Comparison of ENCODE assay signal across 12 mouse cellular contexts in the genomic region with DNA sequence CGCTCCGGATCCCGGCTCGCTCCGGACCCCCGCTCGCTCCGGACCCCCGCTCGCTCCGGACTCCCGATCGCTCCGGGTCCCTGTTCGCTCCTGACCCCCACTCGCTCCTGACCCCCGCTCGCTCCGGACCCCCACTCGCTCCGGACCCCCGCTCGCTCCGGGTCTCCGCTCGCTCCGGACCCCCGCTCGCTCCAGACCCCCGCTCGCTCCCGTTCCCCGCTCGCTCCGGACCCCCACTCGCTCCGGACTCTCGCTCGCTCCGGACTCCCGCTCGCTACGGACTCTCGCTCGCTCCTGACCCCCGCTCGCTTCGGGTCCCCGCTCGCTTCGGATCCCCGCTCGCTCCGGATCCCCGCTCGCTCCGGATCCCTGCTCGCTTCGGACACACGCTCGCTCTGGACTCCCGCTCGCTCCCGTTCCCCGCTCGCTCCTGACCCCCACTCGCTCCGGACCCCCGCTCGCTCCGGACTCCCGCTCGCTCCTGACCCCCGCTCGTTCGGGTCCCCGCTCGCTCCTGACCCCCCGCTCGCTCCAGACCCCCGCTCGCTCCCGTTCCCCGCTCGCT. TPM values are rescaled to one million over a fixed set of nuclear protein-coding genes. Genes with fewer than 3 reads are reported as not detected.
DNase-seq lines count a peak whose midpoint lies in the region; ATAC-seq and TF ChIP-seq lines count a peak whose summit lies in the region.
"Not testable (repeated sequence)": the region's sequence is repeated elsewhere in the genome, so short reads cannot be mapped to it uniquely, and the experiment has no call there.
"Had no signal": no experiment of that assay in that cellular context is flagged by ENCODE, and none has a peak within 500 bp of the region (broad histone marks: within the 10 kb centered on the region; RNA-seq: fewer than 3 reads in every experiment).

No protein-coding gene starts in this region.

- DNase-seq in adrenal gland, postnatal 10 days: peak; percentile 40
- not testable (repeated sequence) for DNase-seq in embryonic facial prominence, embryonic 14.5 days (ENCODE audit: low spot score); hindbrain, embryonic 14.5 days (ENCODE audit: low spot score)
- peak in 1 of 2 experiments; percentile 47 for DNase-seq in heart, adult 2 months
- peak; percentile 71 for DNase-seq in kidney, postnatal 10 days
- DNase-seq in retina, embryonic 14.5 days (ENCODE audit: low spot score): peak; percentile 50

- TF ChIP-seq POLR2A in heart, adult 2 months (IDR thresholded peaks at IDR 0.05; ENCODE audit: insufficient read depth, low read depth, low read length): not testable (repeated sequence)

- not testable (repeated sequence) for H3K79me2 ChIP-seq in heart, adult 2 months (replicated peaks; ENCODE audit: control insufficient read depth, insufficient read depth, low read length)

- peak overlapping the region; percentile 49 for H3K4me3 ChIP-seq in embryonic facial prominence, embryonic 14.5 days (ENCODE audit: low read depth, low read length)
- peak overlapping the region; percentile 22; the same call in 1 of the 2 replicates for H3K4me3 ChIP-seq in heart, adult 2 months
- peak overlapping the region; percentile 46 for H3K4me3 ChIP-seq in hindbrain, embryonic 14.5 days (replicated peaks; ENCODE audit: low read length)
- H3K4me3 ChIP-seq in liver, embryonic 12.5 days: peak overlapping the region; percentile 48
- peak overlapping the region; percentile 53 for H3K4me3 ChIP-seq in midbrain, embryonic 12.5 days

- TF ChIP-seq CTCF in heart, adult 2 months (IDR thresholded peaks at IDR 0.05): not testable (repeated sequence)

- H3K9ac ChIP-seq in embryonic facial prominence, embryonic 14.5 days (ENCODE audit: low read depth, low read length): peak overlapping the region; percentile 37; the same call in 1 of the 2 replicates
- H3K9ac ChIP-seq in heart, adult 2 months (ENCODE audit: low read depth, low read length): peak overlapping the region; percentile 52
- peak overlapping the region; percentile 24; the same call in 1 of the 2 replicates for H3K9ac ChIP-seq in hindbrain, embryonic 14.5 days
- not testable (repeated sequence) for H3K9ac ChIP-seq in liver, embryonic 12.5 days; midbrain, embryonic 12.5 days (replicated peaks)

- peak overlapping the region; percentile 92 for H3K4me2 ChIP-seq in embryonic facial prominence, embryonic 14.5 days (ENCODE audit: low read depth, low read length)
- peak overlapping the region; percentile 99 for H3K4me2 ChIP-seq in hindbrain, embryonic 14.5 days (replicated peaks)
- peak overlapping the region; percentile 68 for H3K4me2 ChIP-seq in liver, embryonic 12.5 days
- peak overlapping the region; percentile 96 for H3K4me2 ChIP-seq in midbrain, embryonic 12.5 days (replicated peaks)

- intact Hi-C loops in heart, adult 2 months (cut with DNase I): not testable (repeated sequence)

- TF ChIP-seq EP300 in heart, adult 2 months (IDR thresholded peaks at IDR 0.05; ENCODE audit: insufficient read depth, low read depth, low read length): not testable (repeated sequence)

- peaks cover 51% of the 10 kb centered on the region for H3K27me3 ChIP-seq in embryonic facial prominence, embryonic 14.5 days (replicated peaks; ENCODE audit: control insufficient read depth, insufficient read depth, low read length)
- not testable (repeated sequence) for H3K27me3 ChIP-seq in heart, adult 2 months (ENCODE audit: control insufficient read depth, insufficient read depth, low read length)
- H3K27me3 ChIP-seq in hindbrain, embryonic 14.5 days (ENCODE audit: control insufficient read depth, insufficient read depth, low read length): peaks cover 52% of the 10 kb centered on the region
- H3K27me3 ChIP-seq in liver, embryonic 12.5 days (replicated peaks): peaks cover 95% of the 10 kb centered on the region
- H3K27me3 ChIP-seq in midbrain, embryonic 12.5 days: peaks cover 78% of the 10 kb centered on the region

- H3K9me3 ChIP-seq in embryonic facial prominence, embryonic 14.5 days (ENCODE audit: control insufficient read depth, low read length); hindbrain, embryonic 14.5 days (ENCODE audit: control insufficient read depth, low read length); liver, embryonic 12.5 days (replicated peaks); midbrain, embryonic 12.5 days: not testable (repeated sequence)

- not testable (repeated sequence) for H3K27ac ChIP-seq in embryonic facial prominence, embryonic 14.5 days (replicated peaks; ENCODE audit: low read depth, low read length); heart, adult 2 months; hindbrain, embryonic 14.5 days; liver, embryonic 12.5 days; midbrain, embryonic 12.5 days (replicated peaks)

- ATAC-seq in embryonic facial prominence, embryonic 14.5 days (ENCODE audit: low read depth); hindbrain, embryonic 14.5 days (ENCODE audit: low FRiP score); liver, embryonic 12.5 days; midbrain, embryonic 12.5 days (ENCODE audit: low FRiP score, low read depth): not testable (repeated sequence)

- not testable (repeated sequence) for H3K4me1 ChIP-seq in embryonic facial prominence, embryonic 14.5 days (ENCODE audit: control insufficient read depth, insufficient read depth, low read length); heart, adult 2 months (ENCODE audit: control insufficient read depth, insufficient read depth, low read length); hindbrain, embryonic 14.5 days (replicated peaks; ENCODE audit: control insufficient read depth, insufficient read depth, low read length); liver, embryonic 12.5 days; midbrain, embryonic 12.5 days

- not testable (repeated sequence) for H3K36me3 ChIP-seq in embryonic facial prominence, embryonic 14.5 days (ENCODE audit: control insufficient read depth, insufficient read depth, low read length); heart, adult 2 months (ENCODE audit: control insufficient read depth, insufficient read depth, low read length); hindbrain, embryonic 14.5 days (replicated peaks; ENCODE audit: control insufficient read depth, insufficient read depth); liver, embryonic 12.5 days; midbrain, embryonic 12.5 days

- 1% methylated on average over 53 of the region's 85 CpGs for WGBS in embryonic facial prominence, embryonic 14.5 days
- WGBS in heart, adult 2 months: 22% methylated on average over 85 of the region's 85 CpGs
- 2% methylated on average over 81 of the region's 85 CpGs for WGBS in hindbrain, embryonic 14.5 days
- 2% methylated on average over 83 of the region's 85 CpGs for WGBS in liver, embryonic 12.5 days (ENCODE audit: insufficient replicate concordance)
- 1% methylated on average over 80 of the region's 85 CpGs for WGBS in midbrain, embryonic 12.5 days

RNA-seq across cellular contexts. Expression of gene Unc45b, which starts 20.1 kb away (rescaled TPM):
- 10 to 100 TPM; 18.7 to 30.4 TPM for total RNA-seq in adrenal gland, postnatal 10 days (2021)
- 37.1 and 44.5 TPM in 2 replicates for polyA plus RNA-seq in embryonic facial prominence, embryonic 14.5 days (2014; fragmentation: Nextera tagmentation; extraction: Ambion mirVana)
- total RNA-seq in heart, adult 2 months (2021): 100 to 1,000 TPM; 167 to 190 TPM
- 107 and 159 TPM in 2 replicates for polyA plus RNA-seq in heart, adult 2 months (2012; rRNA removed)
- polyA plus RNA-seq in hindbrain, embryonic 14.5 days (2014; fragmentation: Nextera tagmentation; extraction: Ambion mirVana): 1.1 and 2.0 TPM in 2 replicates
- 1.1 and 1.4 TPM in 2 replicates for polyA plus RNA-seq in liver, embryonic 12.5 days (2016; fragmentation: Nextera tagmentation; extraction: Ambion mirVana)
- polyA plus RNA-seq in midbrain, embryonic 12.5 days (2016; fragmentation: Nextera tagmentation; extraction: Ambion mirVana): 0.89 and 0.93 TPM in 2 replicates
- polyA plus RNA-seq: macrophage had no signal

RNA-seq across cellular contexts. Expression of gene Slfn5, which starts 20.7 kb away (rescaled TPM):
- 10 to 100 TPM; 46.0 to 46.6 TPM for total RNA-seq in adrenal gland, postnatal 10 days (2021)
- polyA plus RNA-seq in embryonic facial prominence, embryonic 14.5 days (2014; fragmentation: Nextera tagmentation; extraction: Ambion mirVana): 2.4 and 3.9 TPM in 2 replicates
- total RNA-seq in heart, adult 2 months (2021): 10 to 100 TPM; 54.1 to 59.2 TPM
- polyA plus RNA-seq in heart, adult 2 months (2012; rRNA removed): 17.9 and 41.8 TPM in 2 replicates
- 1.4 and 1.6 TPM in 2 replicates for polyA plus RNA-seq in hindbrain, embryonic 14.5 days (2014; fragmentation: Nextera tagmentation; extraction: Ambion mirVana)
- 0.83 and 0.92 TPM in 2 replicates for polyA plus RNA-seq in liver, embryonic 12.5 days (2016; fragmentation: Nextera tagmentation; extraction: Ambion mirVana)
- polyA plus RNA-seq in midbrain, embryonic 12.5 days (2016; fragmentation: Nextera tagmentation; extraction: Ambion mirVana): 0.80 and 0.83 TPM in 2 replicates

RNA-seq across cellular contexts. Expression of gene Nle1, which starts 22.3 kb away (rescaled TPM):
- 10 to 100 TPM; 18.6 to 22.0 TPM for total RNA-seq in adrenal gland, postnatal 10 days (2021)
- polyA plus RNA-seq in embryonic facial prominence, embryonic 14.5 days (2014; fragmentation: Nextera tagmentation; extraction: Ambion mirVana): 24.3 and 30.7 TPM in 2 replicates
- 10 to 100 TPM in 1 of 2 experiments, 1 to 10 TPM in 1; 8.4 to 11.4 TPM for total RNA-seq in heart, adult 2 months (2021)
- 17.7 and 24.0 TPM in 2 replicates for polyA plus RNA-seq in heart, adult 2 months (2012; rRNA removed)
- polyA plus RNA-seq in hindbrain, embryonic 14.5 days (2014; fragmentation: Nextera tagmentation; extraction: Ambion mirVana): 20.7 and 28.0 TPM in 2 replicates
- 30.6 and 30.7 TPM in 2 replicates for polyA plus RNA-seq in liver, embryonic 12.5 days (2016; fragmentation: Nextera tagmentation; extraction: Ambion mirVana)
- polyA plus RNA-seq in midbrain, embryonic 12.5 days (2016; fragmentation: Nextera tagmentation; extraction: Ambion mirVana): 33.8 and 33.9 TPM in 2 replicates

RNA-seq across cellular contexts. Expression of gene Fndc8, which starts 38.5 kb away (rescaled TPM):
- under 1 TPM in 1 of 2 experiments, not detected in 1; 0.30 TPM for total RNA-seq in adrenal gland, postnatal 10 days (2021)
- polyA plus RNA-seq in embryonic facial prominence, embryonic 14.5 days (2014; fragmentation: Nextera tagmentation; extraction: Ambion mirVana): 0.30 and 0.47 TPM in 2 replicates
- total RNA-seq in heart, adult 2 months (2021): not detected
- 0.06 TPM in 1 of 2 replicates, not detected in the other for polyA plus RNA-seq in heart, adult 2 months (2012; rRNA removed)
- 0.37 and 0.77 TPM in 2 replicates for polyA plus RNA-seq in hindbrain, embryonic 14.5 days (2014; fragmentation: Nextera tagmentation; extraction: Ambion mirVana)
- 0.08 and 0.19 TPM in 2 replicates for polyA plus RNA-seq in liver, embryonic 12.5 days (2016; fragmentation: Nextera tagmentation; extraction: Ambion mirVana)
- polyA plus RNA-seq in midbrain, embryonic 12.5 days (2016; fragmentation: Nextera tagmentation; extraction: Ambion mirVana): 0.27 and 0.64 TPM in 2 replicates
- total RNA-seq: adrenal gland, postnatal 36 days; gastrocnemius, adult 18-20 months; heart, postnatal 25 days had no signal
- polyA plus RNA-seq: macrophage had no signal

RNA-seq across cellular contexts. Expression of gene Rad51d, which starts 40.1 kb away (rescaled TPM):
- 10 to 100 TPM; 14.8 to 19.3 TPM for total RNA-seq in adrenal gland, postnatal 10 days (2021)
- 14.5 and 15.0 TPM in 2 replicates for polyA plus RNA-seq in embryonic facial prominence, embryonic 14.5 days (2014; fragmentation: Nextera tagmentation; extraction: Ambion mirVana)
- total RNA-seq in heart, adult 2 months (2021): 1 to 10 TPM; 8.5 to 9.5 TPM
- 8.6 and 10.1 TPM in 2 replicates for polyA plus RNA-seq in heart, adult 2 months (2012; rRNA removed)
- polyA plus RNA-seq in hindbrain, embryonic 14.5 days (2014; fragmentation: Nextera tagmentation; extraction: Ambion mirVana): 14.0 and 14.3 TPM in 2 replicates
- 8.6 and 10.0 TPM in 2 replicates for polyA plus RNA-seq in liver, embryonic 12.5 days (2016; fragmentation: Nextera tagmentation; extraction: Ambion mirVana)
- 12.8 and 14.1 TPM in 2 replicates for polyA plus RNA-seq in midbrain, embryonic 12.5 days (2016; fragmentation: Nextera tagmentation; extraction: Ambion mirVana)

Comparison
In these comparisons a context has a peak if more than half of its experiments do, and no peak if none do; other contexts are left out.
1. RNA of gene Unc45b, which starts 20.1 kb away (polyA plus RNA-seq): 107 to 159 TPM in heart, adult 2 months and 37.1 to 44.5 TPM in embryonic facial prominence, embryonic 14.5 days; 1.1 to 2.0 TPM in hindbrain, embryonic 14.5 days, 1.1 to 1.4 TPM in liver, embryonic 12.5 days and 0.89 to 0.93 TPM in midbrain, embryonic 12.5 days; every median in the first group is over 10 times any median in the second.
2. Peak in every context shown above with its lines, with median percentiles within 50 percentile points of each other: H3K4me2 ChIP-seq and H3K4me3 ChIP-seq.